Mouse (Mus musculus) skeletal muscle tissue, postnatal 0 days (tissue): ENCODE data around the gene Uhrf1bp1. TPM values are rescaled to one million over a fixed set of nuclear protein-coding genes. Genes with fewer than 3 reads are reported as not detected.

ENCODE experiments used
- polyA plus RNA-seq: library from polyadenylated mRNA; unstranded; fragments of >200 nt; fragmentation: Nextera tagmentation; extraction: Ambion mirVana; gene quantifications from 2 replicates; pipeline ENCODE4 v1.2.1, GENCODE M21; 2015

Gene Uhrf1bp1
- 2.4 and 2.5 TPM in 2 replicates for polyA plus RNA-seq

DNA sequence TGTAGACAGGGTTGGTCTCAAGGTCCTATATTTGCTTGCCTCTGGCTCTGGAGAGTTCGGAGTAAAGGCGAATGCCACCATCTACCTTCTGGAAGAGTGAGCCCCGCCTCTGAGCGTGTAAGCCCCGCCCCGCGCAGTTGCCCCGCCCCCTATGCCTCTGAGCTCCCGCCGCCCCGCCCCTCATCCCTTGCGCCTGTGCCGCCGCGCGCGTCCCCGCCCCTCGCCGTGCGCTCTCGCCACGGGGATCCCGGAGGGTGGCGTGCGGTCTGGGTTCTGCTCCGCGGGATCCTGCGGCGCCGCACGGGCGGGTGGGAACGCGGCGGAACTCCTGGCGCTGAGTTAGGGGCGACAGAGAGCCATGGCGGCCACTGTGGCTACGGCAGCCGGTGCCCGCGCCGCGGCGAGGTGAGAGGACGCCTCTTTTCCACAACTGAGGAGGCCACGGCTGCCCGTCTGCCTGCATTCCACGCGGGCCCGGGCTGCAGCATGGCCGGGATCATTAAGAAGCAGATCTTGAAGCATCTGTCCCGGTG is at the start of gene Uhrf1bp1:
Gene Uhrf1bp1, plus strand, starts transcription at position 177 of the 533 bp plus-strand sequence.

DNA sequence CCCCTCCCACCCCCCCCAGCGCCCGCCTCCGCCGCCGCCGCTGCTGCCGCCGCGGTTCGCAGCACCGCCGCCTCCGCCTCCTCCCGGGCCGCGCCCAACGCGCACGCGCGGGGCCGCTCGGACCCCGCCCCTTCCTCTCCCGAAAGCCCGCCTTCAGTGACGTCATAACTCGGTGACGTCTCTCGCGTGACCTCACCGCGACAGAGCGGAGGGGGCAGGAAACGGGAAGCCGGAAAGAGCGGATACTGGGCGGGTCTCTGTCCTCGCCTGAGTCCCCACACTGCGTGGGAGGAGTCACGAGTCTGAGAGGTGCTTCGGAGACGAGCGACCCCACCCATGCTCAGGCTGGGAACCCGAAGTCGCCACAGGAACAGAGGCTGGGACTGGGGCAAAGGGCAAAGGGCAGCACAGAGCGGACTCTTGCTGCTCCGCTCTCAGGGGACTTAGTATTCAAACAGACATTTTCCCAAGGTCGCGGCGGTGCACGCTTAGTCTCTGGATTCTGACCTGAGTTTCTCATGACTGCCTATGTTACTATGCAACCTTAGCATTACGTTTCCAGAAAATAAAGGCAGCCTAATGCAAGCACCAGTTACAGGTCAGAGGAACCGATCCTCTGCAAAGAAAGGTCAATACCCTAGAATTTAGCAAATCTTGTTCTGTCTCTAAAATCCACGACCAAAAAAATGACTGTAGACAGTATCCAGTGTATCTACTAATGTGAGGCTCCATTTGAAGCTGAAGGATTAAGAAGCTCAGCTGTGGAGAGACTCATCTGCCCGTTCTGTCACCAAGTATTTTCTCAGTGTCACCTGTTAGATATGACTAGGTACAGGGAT is 35.5 kb upstream of the Uhrf1bp1 start, which contains the start of gene D17Wsu92e:
Gene D17Wsu92e, minus strand, starts transcription at position 81 of the 839 bp plus-strand sequence.

DNA sequence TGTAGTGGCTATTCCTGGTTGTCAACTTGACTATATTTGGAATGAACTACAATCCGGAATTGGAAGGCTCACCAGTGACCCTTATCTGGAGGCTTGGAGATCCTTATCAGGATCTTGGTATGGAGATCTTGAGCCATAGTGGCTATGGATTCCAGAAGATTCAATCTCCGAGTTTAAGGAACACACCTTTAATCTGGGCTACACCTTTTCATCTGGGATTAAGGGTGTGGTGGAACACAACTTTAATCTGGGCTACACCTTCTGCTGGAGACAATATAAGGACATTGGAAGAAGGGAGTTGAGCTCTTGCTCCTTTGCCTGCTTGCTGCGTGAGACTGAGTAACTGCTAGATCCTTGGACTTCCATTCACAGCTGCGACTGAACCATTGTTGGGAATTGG is 18.4 kb upstream of the Uhrf1bp1 start, which contains the start of gene Snrpc:
Gene Snrpc, plus strand, starts transcription at position 301 of the 400 bp plus-strand sequence.

DNA sequence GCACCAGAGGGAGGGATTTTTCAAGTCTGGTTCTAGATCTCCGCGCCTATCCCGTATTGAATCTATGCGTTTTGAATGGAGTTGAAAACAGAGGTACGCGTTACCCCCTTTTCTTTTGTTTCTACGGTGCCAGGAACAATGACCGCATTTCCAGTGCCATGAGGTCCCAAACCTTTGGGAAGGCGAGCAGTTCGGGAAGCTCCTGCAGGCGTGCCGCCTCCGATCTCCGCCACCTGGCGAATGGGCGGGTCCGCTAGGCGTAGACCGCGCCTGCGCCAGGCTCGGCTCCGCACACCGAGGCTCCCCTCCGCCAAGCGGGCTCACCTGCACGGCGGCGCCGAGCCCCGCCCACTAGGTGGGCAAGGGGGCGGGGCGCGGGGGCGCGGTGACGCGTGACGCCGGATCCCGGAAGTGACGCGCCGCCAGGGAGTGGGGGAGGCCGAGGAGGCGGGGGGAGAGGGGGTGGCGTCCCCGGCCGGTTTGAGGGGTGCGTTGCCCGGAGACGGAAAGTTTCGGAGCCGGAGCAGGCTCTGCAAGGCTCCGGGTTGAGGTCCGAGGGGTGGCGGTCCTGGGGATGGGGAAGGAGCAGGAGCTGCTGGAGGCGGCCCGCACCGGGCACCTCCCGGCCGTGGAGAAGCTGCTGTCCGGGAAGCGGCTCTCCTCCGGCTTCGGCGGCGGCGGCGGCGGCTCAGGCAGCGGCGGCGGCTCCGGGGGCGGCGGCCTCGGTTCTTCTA is 52.8 kb downstream of the Uhrf1bp1 start, which contains the start of gene Anks1:
Gene Anks1, plus strand, starts transcription at position 419 of the 734 bp plus-strand sequence.

DNA sequence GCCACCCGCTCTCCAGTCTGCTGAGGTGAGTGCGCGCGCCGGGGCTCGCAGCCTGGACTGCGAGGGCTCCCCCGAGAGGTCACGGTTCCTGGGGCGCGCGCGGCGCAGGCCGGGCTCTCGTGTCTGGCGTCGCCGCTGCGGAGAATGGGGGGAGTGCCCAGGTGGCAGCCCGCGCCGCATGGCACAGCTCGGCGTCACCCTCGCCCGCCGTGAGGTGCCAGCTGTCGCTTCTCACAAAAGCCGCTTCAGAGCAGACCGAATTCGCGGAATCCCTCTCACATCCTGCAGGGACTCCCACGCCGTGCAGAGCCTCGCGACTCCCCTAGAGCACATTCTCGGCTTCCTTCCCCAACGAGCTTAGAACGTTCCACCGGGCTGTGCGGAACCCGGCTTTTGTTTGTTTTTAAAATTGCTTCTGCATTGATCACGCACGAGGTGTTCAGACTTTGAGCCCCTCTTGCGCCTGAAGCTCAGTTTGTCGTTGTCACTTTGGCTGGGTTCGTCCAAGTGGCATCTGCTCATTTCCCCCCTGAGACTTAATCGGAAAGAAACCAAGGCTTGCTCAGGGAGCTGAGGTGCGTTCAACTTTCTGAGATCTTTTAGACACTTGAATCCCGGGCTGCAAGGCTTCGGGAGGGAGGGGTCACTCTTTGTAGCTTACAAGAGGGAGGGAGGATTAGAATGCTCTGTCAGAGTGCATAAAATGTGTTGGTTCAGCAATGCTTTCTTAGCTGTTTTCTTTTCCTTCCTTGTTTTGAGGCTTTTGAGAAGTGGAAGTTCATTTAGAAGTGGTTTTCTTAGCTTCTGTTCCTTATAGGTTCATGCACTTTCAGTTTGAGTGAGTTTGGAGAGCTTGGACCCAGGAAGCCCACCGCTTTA is 53.6 kb downstream of the Uhrf1bp1 start, which contains the start of gene Taf11:
Gene Taf11, minus strand, starts transcription at position 223 of the 879 bp plus-strand sequence.

Other genes starting within 250 kb of the Uhrf1bp1 start
- gene Nudt3, start 232.9 kb upstream of the Uhrf1bp1 start, polyA plus RNA-seq, result 103 and 121 TPM in 2 replicates
- 1.0 TPM in 1 of 2 replicates, not detected in the other for gene RPS10-NUDT3, start 221.2 kb upstream of the Uhrf1bp1 start, polyA plus RNA-seq
- 550 and 554 TPM in 2 replicates for gene Rps10, start 219.8 kb upstream of the Uhrf1bp1 start, polyA plus RNA-seq
- gene Pacsin1, start 200.9 kb upstream of the Uhrf1bp1 start, polyA plus RNA-seq, result 0.76 and 0.97 TPM in 2 replicates
- gene Spdef, start 127.5 kb upstream of the Uhrf1bp1 start, polyA plus RNA-seq, result 0.29 TPM in 1 of 2 replicates, not detected in the other
- gene D17Wsu92e, start 35.8 kb upstream of the Uhrf1bp1 start, polyA plus RNA-seq, result 13.7 and 13.9 TPM in 2 replicates
- 171 and 183 TPM in 2 replicates for gene Snrpc, start 18.3 kb upstream of the Uhrf1bp1 start, polyA plus RNA-seq
- 12.2 and 12.6 TPM in 2 replicates for gene Anks1, start 52.9 kb downstream of the Uhrf1bp1 start, polyA plus RNA-seq
- gene Taf11, start 53.4 kb downstream of the Uhrf1bp1 start, polyA plus RNA-seq, result 38.0 and 43.0 TPM in 2 replicates
- 0.46 and 0.73 TPM in 2 replicates for gene Tcp11, start 224.2 kb downstream of the Uhrf1bp1 start, polyA plus RNA-seq